Mouse (Mus musculus) embryonic stem cell, embryonic (primary cell): ENCODE data around the gene Por.

Source experiments
- CTCF ChIA-PET, 4 experiments: fragments of 300-600 bp in 2 of 4; fragments of 350-600 bp in 2 of 4; sonication (Branson Sonifier 250); formaldehyde crosslinking; loops; one replicate each; lab custom pipeline; 2022; ENCODE audit warnings: inconsistent platforms in 2 of 4; lab: Charles Lee
- POLR2A ChIA-PET, 4 experiments: fragments of 300-600 bp in 2 of 4; fragments of 350-600 bp in 2 of 4; sonication (Branson Sonifier 250); formaldehyde crosslinking; loops; one replicate each; lab custom pipeline; 2022; ENCODE audit warnings: antibody characterized with exemption in 4 of 4, inconsistent platforms in 1 of 4; lab: Charles Lee

The Por gene

DNA sequence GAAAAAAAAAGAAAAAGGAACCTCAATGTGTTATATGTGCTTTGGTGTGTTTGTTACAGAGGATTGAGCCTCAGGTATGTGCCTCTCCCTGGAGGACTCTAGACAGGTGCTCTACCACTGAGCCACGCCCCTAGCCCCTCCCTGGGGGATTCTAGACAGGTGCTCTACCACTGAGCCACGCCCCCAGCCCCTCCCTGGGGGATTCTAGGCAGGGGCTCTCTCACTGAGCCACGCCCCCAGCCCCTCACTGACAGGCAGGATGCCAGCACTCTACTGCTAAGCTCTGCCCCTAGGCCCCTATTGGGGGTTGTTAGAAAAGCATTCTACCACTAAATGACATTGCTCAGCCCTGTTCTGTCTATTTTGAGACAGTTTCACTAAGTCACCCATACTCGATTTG, 2.7 kb downstream of the Por start:
- CTCF ChIA-PET, result interaction anchor here in 2 of 4 experiments (0.6 to 0.9 kb wide), 5 partner anchors 16 to 57 kb away, joined by 3 to 12 read pairs (median 3); no protein-coding TSS in a partner anchor
- POLR2A ChIA-PET, result interaction anchor here in 2 of 4 experiments (0.5 to 12.0 kb wide), 11 partner anchors 15 to 106 kb away, joined by 3 to 119 read pairs (median 5); partner anchors contain the start of genes Mdh2 (in 1 of the 2) and Styxl1 (in 1 of the 2)

DNA sequence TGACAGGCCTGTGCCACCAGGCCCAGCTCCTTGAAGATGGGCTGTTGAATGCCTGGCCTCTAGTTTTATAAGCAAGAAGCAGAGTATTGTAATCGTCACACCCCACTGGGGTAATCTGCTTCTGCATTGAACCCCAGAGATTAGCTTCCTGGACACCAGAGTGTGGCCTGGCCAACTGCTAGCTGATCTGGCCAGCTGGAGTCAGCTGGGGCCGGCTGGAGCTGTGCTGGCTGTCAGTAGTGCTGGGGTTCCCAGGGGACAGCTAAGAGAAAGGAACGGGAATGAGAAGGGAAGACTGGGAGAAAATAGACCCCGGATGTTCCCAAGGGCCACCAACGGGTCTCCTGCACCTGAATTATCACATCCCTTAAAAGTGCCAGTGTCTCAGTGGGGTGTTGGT, 3.1 kb downstream of the Por start:
- CTCF ChIA-PET, result interaction anchor here in 1 of 4 experiments (0.7 to 0.9 kb wide), 4 partner anchors 16 to 57 kb away, joined by 3 to 4 read pairs (median 3); no protein-coding TSS in a partner anchor
- POLR2A ChIA-PET, result interaction anchor here in 2 of 4 experiments (0.5 to 12.0 kb wide), 13 partner anchors 9 to 105 kb away, joined by 3 to 119 read pairs (median 5); partner anchors contain the start of genes Styxl1 (in 2 of the 2) and Mdh2 (in 1 of the 2)

DNA sequence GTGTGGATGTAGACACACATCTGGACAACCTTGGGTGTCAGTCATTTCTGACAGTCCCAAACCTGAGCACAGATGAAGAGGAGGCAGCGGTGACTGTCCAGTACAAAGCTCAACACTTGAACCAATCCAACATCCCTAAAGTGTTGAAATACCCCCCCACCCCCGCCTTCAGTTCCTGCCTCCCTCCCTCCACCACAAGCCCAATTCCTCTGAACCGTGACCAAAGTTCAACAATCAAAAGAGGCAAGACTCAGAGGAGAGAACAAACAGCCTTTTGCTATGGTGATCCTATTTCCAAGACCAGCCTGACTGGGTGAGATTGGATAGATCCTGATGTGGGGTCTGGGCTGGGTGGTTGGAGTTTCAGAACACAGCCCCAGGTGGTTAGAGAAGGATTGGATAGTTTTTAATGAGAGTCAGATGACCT, 4.5 kb downstream of the Por start:
- POLR2A ChIA-PET, result interaction anchor here (0.5 to 12.0 kb wide), 32 partner anchors 9 to 411 kb away, joined by 3 to 119 read pairs (median 4); partner anchors contain the start of genes Mdh2 (in 2 of the 4), Styxl1 (in 2 of the 4) and Tmem120a (in 1 of the 4)
- CTCF ChIA-PET, result interaction anchor here in 2 of 4 experiments (0.5 to 1.5 kb wide), 5 partner anchors 60 to 665 kb away, joined by 3 to 8 read pairs (median 6); partner anchors contain the start of genes Abhd11 (in 1 of the 2), Mdh2 (in 1 of the 2) and Styxl1 (in 1 of the 2)

DNA sequence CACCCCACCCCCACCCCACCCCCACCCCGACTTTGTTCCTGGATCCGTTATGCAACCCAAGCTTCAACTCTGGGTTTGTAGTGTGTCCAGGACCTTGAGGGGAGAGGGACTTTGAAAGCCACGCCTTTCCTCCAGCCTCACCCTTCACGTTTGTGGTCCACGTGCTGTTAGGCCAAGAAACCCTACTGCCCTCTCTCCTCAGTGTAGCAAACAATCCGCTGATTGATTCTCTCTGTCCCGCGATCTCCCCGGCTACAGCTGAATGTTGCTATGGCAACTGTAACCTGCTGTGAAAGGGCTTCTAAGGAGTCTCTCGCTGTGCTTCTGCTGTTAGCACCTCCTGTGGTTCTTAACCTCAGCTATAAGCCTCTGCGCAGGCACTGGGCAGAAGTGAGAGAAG, 5.0 kb downstream of the Por start:
- ChIA-PET CTCF (interaction anchor here in 3 of 4 experiments (0.5 to 1.5 kb wide), 8 partner anchors 45 to 1259 kb away, joined by 3 to 8 read pairs (median 4); partner anchors contain the start of genes Abhd11 (in 1 of the 3), Mdh2 (in 1 of the 3) and Styxl1 (in 1 of the 3)), POLR2A (interaction anchor here (0.5 to 12.0 kb wide), 28 partner anchors 8 to 326 kb away, joined by 3 to 119 read pairs (median 4); partner anchors contain the start of genes Mdh2 (in 2 of the 4), Styxl1 (in 2 of the 4), Rhbdd2 (in 1 of the 4) and Tmem120a (in 1 of the 4))

DNA sequence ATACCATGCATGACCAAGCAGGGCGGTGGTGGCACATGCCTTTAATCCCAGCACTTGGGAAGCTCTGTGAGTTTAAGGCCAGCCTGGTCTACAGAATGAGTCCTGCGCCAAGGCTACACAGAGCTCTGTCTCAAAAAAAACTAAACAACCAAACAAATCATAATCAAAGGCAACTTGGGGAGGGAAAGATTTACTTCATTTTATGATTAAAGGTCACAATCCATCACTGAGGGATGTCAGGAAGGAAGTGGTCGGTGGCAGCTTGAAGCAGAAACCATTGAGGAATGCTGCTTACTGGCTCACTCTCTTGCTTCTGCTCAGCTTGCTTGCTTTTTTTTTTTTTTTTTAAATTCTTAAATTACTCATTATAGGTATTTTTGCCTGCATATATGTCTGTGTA, 6.9 kb downstream of the Por start:
- ChIA-PET POLR2A (interaction anchor here (0.6 to 12.0 kb wide), 8 partner anchors 12 to 102 kb away, joined by 3 to 119 read pairs (median 7); partner anchors contain the start of genes Mdh2 (in 1 of the 4) and Styxl1 (in 1 of the 4)), CTCF (interaction anchor here in 1 of 4 experiments (0.8 to 2.6 kb wide), 3 partner anchors 13 to 46 kb away, joined by 4 to 11 read pairs (median 5); no protein-coding TSS in a partner anchor)

DNA sequence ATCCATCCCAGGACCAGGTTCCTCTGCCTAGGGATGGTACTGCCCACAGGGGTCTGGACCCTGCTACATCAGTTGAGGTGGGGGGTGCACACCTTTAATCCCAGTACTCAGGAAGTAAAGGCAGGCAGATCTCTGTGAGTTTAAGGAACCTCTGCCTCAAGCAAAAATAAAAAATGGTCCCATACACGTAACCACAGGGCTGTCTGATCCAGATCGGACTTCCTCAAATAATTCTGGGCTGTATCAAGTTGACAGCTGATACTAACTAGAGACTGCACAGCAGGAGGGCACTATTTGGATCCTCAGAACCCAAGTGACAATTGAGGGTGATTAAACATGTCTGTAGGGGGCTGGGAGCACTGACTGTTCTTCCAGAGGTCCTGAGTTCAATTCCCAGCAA, 7.4 kb downstream of the Por start:
- POLR2A ChIA-PET, result interaction anchor here (0.5 to 12.0 kb wide), 10 partner anchors 11 to 101 kb away, joined by 3 to 119 read pairs (median 4); partner anchors contain the start of genes Mdh2 (in 1 of the 4), Styxl1 (in 1 of the 4) and Tmem120a (in 1 of the 4)

DNA sequence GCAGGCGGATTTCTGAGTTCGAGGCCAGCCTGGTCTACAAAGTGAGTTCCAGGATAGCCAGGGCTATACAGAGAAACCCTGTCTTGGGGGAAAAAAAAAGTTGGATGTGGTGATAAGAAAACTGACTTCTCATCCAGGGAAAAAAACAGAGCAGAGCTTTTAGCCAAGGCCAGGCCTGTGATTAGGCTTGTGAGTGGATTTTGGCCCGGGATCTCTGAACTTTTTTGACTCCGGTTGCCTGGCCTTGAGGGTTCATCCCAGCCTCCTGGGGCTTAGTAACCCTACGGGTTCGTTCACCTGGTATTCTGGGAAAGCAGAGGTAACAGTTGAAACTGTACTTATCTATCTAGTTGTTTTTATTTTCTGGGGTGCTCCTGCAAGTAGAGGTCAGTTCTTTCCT, 8.6 kb downstream of the Por start:
- CTCF ChIA-PET, result interaction anchor here in 3 of 4 experiments (0.8 to 2.6 kb wide), 4 partner anchors 10 to 48 kb away, joined by 3 to 11 read pairs (median 4); no protein-coding TSS in a partner anchor
- POLR2A ChIA-PET, result interaction anchor here in 2 of 4 experiments (0.9 to 12.0 kb wide), 4 partner anchors 10 to 88 kb away, joined by 3 to 119 read pairs (median 34); no protein-coding TSS in a partner anchor

More for the DNA sequence above, 7.4 kb downstream of the Por start:
- CTCF ChIA-PET, result interaction anchor here in 2 of 4 experiments (1.0 to 2.6 kb wide), 3 partner anchors 12 to 47 kb away, joined by 3 to 11 read pairs (median 4); no protein-coding TSS in a partner anchor

DNA sequence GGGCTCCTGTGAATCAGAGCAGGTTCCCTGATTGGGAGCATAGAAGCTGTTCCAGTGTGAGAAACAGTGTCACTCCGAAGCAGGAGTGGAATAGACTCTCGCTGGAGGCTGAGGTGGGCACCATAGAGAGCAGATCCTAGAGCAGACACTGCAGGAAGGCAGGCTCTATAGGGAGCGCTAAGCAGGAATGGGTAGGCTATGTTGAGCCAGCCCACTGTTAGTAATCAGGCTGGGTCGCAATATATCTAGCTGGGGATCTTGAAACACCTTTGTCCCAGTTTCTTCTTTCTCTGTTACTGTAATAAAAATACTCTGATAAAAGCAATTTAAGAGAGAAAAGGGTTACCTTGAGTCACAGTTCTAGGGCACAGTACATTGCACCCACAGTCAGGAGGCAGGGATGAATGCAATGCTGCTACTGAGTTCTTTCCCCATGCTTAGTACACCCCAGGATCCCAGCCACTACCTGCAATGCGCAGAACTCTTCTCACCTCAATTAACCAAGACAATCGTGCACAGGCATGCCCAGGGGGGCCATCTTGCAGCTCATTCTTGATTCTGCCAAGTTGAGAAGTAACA, 11.2 kb downstream of the Por start:
- ChIA-PET POLR2A (interaction anchor here in 3 of 4 experiments (0.6 to 1.3 kb wide), 9 partner anchors 8 to 419 kb away, joined by 3 to 7 read pairs (median 3); partner anchors contain the start of genes Mdh2 (in 1 of the 3), Por (in 1 of the 3) and Styxl1 (in 1 of the 3)), CTCF (interaction anchor here in 2 of 4 experiments (1.0 to 1.6 kb wide), 3 partner anchors 50 to 65 kb away, joined by 3 read pairs; no protein-coding TSS in a partner anchor)

DNA sequence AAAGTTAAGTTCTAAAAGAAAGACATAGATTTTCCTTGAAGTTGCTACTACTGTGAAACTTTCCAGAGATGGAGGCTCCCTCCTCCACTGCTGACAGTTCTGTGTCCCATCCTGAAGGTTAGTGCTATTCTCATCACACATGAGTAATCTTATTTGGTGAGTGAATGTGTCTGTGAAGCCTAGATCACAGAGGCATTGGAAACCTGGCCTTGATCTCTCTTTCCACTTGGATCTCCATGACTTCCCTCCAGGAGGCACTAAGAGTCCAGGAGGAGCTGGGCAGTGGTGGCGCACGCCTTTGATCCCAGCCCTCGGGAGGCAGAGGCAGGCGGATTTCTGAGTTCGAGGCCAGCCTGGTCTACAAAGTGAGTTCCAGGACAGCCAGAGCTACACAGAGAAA, 12.2 kb downstream of the Por start:
- CTCF ChIA-PET, result no interaction called here
- POLR2A ChIA-PET, result interaction anchor here (0.6 to 2.0 kb wide), 8 partner anchors 8 to 562 kb away, joined by 3 to 8 read pairs (median 4); partner anchors contain the start of genes Por (in 2 of the 4), Mdh2 (in 1 of the 4) and Styxl1 (in 1 of the 4)

DNA sequence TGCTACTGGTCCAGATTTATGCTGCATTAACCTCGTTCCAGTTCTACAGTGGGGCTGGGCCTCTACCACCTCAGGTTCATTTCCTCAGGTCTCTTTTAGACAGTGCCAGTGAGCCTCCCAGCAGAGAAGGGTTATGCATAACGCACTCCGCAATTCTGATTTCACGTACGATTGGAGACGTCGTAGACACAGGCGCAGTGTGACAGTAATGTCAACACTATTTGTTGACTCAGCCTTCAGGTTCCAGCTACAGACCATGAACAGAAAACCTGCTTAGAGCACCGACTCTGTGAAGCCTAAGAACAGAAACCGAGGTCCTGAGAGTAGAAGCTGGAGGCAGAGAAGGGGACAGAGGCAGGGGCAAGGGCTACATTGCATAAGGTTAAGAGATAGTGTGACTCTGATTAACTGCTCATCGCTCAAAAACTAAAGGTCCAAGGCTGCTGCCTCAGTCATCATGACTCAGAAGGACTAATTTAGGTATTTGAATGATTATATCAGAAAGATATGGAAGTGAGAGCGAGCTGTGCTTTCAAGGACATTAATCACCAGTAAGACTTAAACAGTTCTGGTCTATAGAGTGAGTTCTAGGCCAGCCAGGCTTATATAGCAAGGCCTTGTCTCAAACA, 13.2 kb downstream of the Por start:
- POLR2A ChIA-PET, result interaction anchor here in 3 of 4 experiments (0.7 to 2.0 kb wide), 6 partner anchors 9 to 1406 kb away, joined by 3 to 8 read pairs (median 3); partner anchors contain the start of gene Por (in 1 of the 3)

DNA sequence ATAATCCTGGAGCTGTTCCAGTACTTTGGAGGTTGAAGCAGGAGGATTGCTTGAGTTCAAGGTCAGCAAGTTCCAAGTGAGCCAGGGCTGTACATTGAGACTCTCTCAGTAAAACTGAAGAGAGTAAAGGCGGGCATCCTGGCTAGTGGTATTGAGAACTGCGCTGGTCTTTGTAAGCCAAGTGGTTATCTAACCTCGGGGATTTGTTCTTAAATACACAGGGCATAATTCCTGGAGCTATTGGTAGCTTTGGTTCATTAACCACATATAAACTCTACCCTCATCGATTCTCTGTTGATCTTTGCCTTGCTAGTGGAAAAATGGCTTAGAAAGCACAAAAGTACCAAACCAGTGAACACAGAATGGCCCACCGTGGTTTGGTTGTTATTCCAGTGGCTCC, 20.6 kb downstream of the Por start:
- ChIA-PET CTCF (interaction anchor here in 2 of 4 experiments (2.4 to 3.7 kb wide), 2 partner anchors 60 to 61 kb away, joined by 16 to 22 read pairs; no protein-coding TSS in a partner anchor), POLR2A (interaction anchor here in 3 of 4 experiments (0.6 to 7.0 kb wide), 28 partner anchors 11 to 221 kb away, joined by 3 to 65 read pairs (median 12); partner anchors contain the start of genes Por (in 3 of the 3), Mdh2 (in 2 of the 3), Styxl1 (in 2 of the 3) and Tmem120a (in 2 of the 3))

More for the DNA sequence above, 13.2 kb downstream of the Por start:
- CTCF ChIA-PET, result interaction anchor here in 1 of 4 experiments (0.6 kb wide), 2 partner anchors 64 to 252 kb away, joined by 3 to 5 read pairs; no protein-coding TSS in a partner anchor

DNA sequence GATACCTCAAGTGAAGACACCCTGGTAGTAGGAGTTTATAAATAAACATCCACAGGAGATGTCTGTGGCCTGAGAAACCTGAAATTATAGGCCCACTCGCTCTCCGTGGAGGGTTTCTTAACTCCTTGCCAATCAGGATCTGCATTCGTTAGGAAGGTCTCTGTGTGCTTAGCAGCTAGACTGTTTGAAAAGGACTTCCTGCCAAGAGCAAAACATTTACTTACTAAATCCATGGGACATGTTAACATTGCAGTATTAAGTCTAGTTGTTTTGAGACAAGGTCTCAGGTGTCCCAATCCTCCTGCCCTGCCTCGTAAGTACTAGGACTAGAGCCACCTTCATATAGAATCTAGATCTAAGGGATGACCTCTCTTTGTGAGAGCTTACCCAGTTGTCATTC, 21.4 kb downstream of the Por start:
- CTCF ChIA-PET, result no interaction called here
- POLR2A ChIA-PET, result interaction anchor here in 2 of 4 experiments (0.7 to 7.0 kb wide), 8 partner anchors 10 to 34 kb away, joined by 3 to 65 read pairs (median 6); partner anchors contain the start of gene Por (in 1 of the 2)

DNA sequence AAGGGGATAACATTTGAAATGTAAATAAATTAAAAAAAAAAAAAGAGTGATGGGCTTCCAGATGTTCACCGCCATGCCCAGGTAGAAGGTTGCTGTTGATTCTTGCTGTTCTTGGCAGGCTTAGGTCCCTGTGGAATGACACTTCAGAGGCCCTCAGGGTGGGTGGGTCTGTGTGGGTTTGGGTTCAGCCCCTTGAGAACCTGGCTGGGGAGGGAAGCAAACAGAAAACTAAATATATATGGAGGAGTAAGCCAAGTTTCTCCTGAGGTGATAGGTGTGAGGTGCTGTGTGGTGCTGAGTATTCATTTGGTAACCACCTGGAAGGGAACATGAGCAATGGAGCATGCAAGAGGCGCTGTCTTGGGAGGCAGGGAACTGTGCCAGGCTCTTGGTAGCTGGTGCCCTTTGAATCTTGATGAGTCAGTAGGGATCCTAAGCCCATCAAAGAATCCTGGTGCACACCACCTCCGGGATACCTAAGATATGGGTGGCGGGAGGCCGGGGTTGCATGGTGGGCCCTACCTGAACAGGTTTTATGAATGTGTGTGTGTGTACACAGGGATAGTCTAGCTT, 23.5 kb downstream of the Por start:
- CTCF ChIA-PET, result interaction anchor here in 1 of 4 experiments (1.0 kb wide), 1 partner anchor 16 kb away, joined by 6 read pairs; no protein-coding TSS in a partner anchor
- POLR2A ChIA-PET, result interaction anchor here in 3 of 4 experiments (0.6 to 1.2 kb wide), 4 partner anchors 12 to 85 kb away, joined by 3 to 4 read pairs (median 4); partner anchors contain the start of genes Mdh2 (in 1 of the 3), Por (in 1 of the 3) and Styxl1 (in 1 of the 3)

DNA sequence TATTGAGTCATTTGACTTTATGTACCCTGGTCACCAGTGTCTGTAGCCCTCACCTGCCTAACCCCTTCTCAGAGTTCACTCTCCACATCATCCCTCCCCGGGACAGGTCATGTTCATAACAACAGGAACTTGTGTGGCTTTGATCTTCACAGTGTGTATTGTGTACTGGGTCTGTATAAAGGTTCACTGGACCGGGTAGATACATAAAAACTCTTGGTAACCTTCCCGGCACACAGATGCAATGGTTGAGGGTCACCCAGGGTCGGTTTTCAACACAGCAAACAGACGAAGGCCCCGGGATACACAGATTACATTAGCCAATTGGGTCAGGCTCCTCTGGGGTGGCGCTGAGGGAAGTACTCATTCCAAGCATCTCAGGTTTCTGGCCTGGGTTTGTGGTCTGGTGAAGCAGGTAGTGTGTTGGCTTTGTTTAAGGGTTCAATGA, 25.5 kb downstream of the Por start:
- ChIA-PET POLR2A (interaction anchor here in 1 of 4 experiments (0.8 kb wide), 1 partner anchor 21 kb away, joined by 3 read pairs; no protein-coding TSS in a partner anchor), CTCF (no interaction called here)

DNA sequence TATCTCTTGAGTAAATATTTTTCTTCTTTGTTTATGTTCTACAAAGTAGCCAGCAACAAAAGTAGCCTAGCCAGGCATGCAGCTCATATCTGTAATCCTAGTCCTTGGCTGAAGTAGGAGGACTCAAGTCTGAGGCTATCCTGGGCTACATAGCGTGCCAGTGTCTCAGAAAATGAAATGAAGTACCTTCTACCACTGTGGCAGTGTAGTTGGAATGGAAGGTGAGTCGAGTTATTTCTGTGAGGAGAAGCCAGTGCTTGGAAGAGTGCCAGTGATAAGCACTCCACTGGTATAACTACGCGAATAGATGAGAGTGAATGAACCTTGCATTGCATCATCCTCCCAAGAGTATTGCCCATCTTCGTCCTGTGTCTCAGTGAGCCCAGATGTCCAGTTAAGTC, 27.9 kb downstream of the Por start:
- POLR2A ChIA-PET, result interaction anchor here in 3 of 4 experiments (1.0 to 7.2 kb wide), 5 partner anchors 8 to 82 kb away, joined by 3 to 59 read pairs (median 4); no protein-coding TSS in a partner anchor
- CTCF ChIA-PET, result no interaction called here

DNA sequence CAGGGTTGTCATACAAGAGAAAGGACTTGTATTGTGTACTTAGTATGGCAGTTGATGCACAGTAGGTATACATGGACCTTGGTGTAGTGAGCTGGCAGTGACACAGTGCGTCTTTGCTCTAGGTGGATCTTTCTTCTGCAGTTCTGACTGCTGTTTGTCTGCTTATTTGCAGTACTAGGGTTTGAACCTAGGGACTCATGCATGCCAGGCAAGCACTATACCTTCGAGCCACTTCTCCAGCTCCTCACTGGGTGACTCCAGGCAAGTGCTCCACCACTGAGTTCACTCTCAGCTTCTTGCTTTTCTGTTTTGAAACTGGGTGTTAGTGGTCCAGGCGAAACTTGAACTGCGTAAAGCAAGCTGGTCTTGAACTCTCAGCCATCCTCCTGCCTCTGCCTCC, 31.8 kb downstream of the Por start:
- POLR2A ChIA-PET, result interaction anchor here in 2 of 4 experiments (0.6 to 7.2 kb wide), 9 partner anchors 9 to 142 kb away, joined by 3 to 59 read pairs (median 4); no protein-coding TSS in a partner anchor

More for the DNA sequence above, 31.8 kb downstream of the Por start:
- CTCF ChIA-PET, result interaction anchor here in 2 of 4 experiments (1.0 to 1.8 kb wide), 2 partner anchors 71 kb away, joined by 4 to 10 read pairs; no protein-coding TSS in a partner anchor
